8 mouse cellular contexts compared by ENCODE assay signal in the genomic region with DNA sequence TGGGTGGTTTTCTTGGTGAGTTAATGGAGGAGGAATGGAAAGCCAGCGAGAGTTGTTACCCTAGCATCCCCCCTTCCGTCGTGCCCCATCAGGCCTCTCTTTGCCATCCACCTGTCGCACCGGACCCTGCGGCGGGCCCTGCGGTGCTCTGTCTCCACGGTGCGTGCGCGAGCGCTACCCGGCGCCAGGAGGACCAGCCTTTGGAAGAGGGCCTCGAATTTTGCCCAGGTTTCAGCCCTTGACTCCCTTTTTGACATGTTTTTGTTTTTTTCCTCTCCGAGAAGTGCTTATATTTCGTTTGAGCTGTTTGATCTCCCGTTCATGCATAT. TPM values are rescaled to one million over a fixed set of nuclear protein-coding genes. Genes with fewer than 3 reads are reported as not detected.
DNase-seq lines count a peak whose midpoint lies in the region; ATAC-seq and TF ChIP-seq lines count a peak whose summit lies in the region.

No protein-coding gene starts in this region.

- H3K9ac ChIP-seq in kidney, postnatal 0 days (ENCODE audit: low read depth, low read length), result peak overlapping the region; percentile 62
- peak overlapping the region; percentile 69 for H3K9ac ChIP-seq in embryonic facial prominence, embryonic 11.5 days (replicated peaks; ENCODE audit: low read length)
- H3K9ac ChIP-seq in intestine, embryonic 15.5 days, result peak overlapping the region; percentile 56

- DNase-seq in kidney, postnatal 0 days (ENCODE audit: low spot score), result no peak
- no peak for DNase-seq in kidney, adult 8-10 months
- no peak for DNase-seq in embryonic facial prominence, embryonic 11.5 days (ENCODE audit: low spot score)
- DNase-seq in spleen, postnatal 10 days (ENCODE audit: low spot score in 2 of 2), result no peak
- no peak for DNase-seq in adrenal gland, postnatal 25 days
- no peak for DNase-seq in kidney, postnatal 10 days

- H3K4me3 ChIP-seq in kidney, postnatal 0 days (replicated peaks; ENCODE audit: low read depth, low read length), result peak overlapping the region; percentile 65
- H3K4me3 ChIP-seq in embryonic facial prominence, embryonic 11.5 days (ENCODE audit: low read depth, low read length), result peak overlapping the region; percentile 61
- peak overlapping the region; percentile 56 for H3K4me3 ChIP-seq in intestine, embryonic 15.5 days (replicated peaks)

- no peaks in the 10 kb centered on the region for H3K9me3 ChIP-seq in kidney, postnatal 0 days (replicated peaks; ENCODE audit: low read length)
- no peaks in the 10 kb centered on the region for H3K9me3 ChIP-seq in embryonic facial prominence, embryonic 11.5 days (replicated peaks; ENCODE audit: control insufficient read depth, low read length)
- H3K9me3 ChIP-seq in intestine, embryonic 15.5 days, result no peaks in the 10 kb centered on the region

- TF ChIP-seq CTCF in kidney, postnatal 0 days (IDR thresholded peaks at IDR 0.05; ENCODE audit: low read depth), result no peak

- peak; percentile 88 for ATAC-seq in kidney, postnatal 0 days (replicated peaks; ENCODE audit: low FRiP score, low read depth)
- peak; percentile 91 for ATAC-seq in embryonic facial prominence, embryonic 11.5 days (replicated peaks; ENCODE audit: insufficient number of reproducible peaks, low FRiP score, low TSS enrichment, low read depth)
- ATAC-seq in intestine, embryonic 15.5 days, result peak; percentile 94
- ATAC-seq in monocyte, adult 5-6 weeks (replicated peaks; ENCODE audit: insufficient number of reproducible peaks, low FRiP score, low TSS enrichment, poor library complexity, severe bottlenecking), result 0 out of 2 replicates have a peak, but pooled peaks have one; percentile 16

- no peaks in the 10 kb centered on the region; the same call in 1 of the 2 replicates for H3K4me1 ChIP-seq in kidney, postnatal 0 days (replicated peaks; ENCODE audit: insufficient read depth, low read length)
- H3K4me1 ChIP-seq in embryonic facial prominence, embryonic 11.5 days (ENCODE audit: control insufficient read depth, insufficient read depth, low read length), result no peaks in the 10 kb centered on the region
- H3K4me1 ChIP-seq in intestine, embryonic 15.5 days (replicated peaks), result peaks cover 2% of the 10 kb centered on the region; the same call in 1 of the 2 replicates

- peak overlapping the region; percentile 88 for H3K4me2 ChIP-seq in kidney, postnatal 0 days (ENCODE audit: low read length)
- peak overlapping the region; percentile 71 for H3K4me2 ChIP-seq in embryonic facial prominence, embryonic 11.5 days (ENCODE audit: low read depth, low read length)
- peak overlapping the region; percentile 78 for H3K4me2 ChIP-seq in intestine, embryonic 15.5 days (replicated peaks)

- H3K27ac ChIP-seq in kidney, postnatal 0 days, result 0 out of 2 replicates have a peak overlapping the region, but pooled peaks have one; percentile 47
- no peak overlapping the region for H3K27ac ChIP-seq in embryonic facial prominence, embryonic 11.5 days (replicated peaks; ENCODE audit: low read depth, low read length)
- H3K27ac ChIP-seq in intestine, embryonic 15.5 days, result peak overlapping the region; percentile 51; the same call in 1 of the 2 replicates

- under 1% methylated on average over 18 of the region's 19 CpGs for WGBS in kidney, postnatal 0 days
- WGBS in embryonic facial prominence, embryonic 11.5 days, result 0% methylated on average over 19 of the region's 19 CpGs
- under 1% methylated on average over 19 of the region's 19 CpGs for WGBS in intestine, embryonic 15.5 days

- no peaks in the 10 kb centered on the region for H3K27me3 ChIP-seq in kidney, postnatal 0 days (ENCODE audit: insufficient read depth, low read length)
- H3K27me3 ChIP-seq in embryonic facial prominence, embryonic 11.5 days (ENCODE audit: control insufficient read depth, insufficient read depth, low read length), result no peaks in the 10 kb centered on the region
- no peaks in the 10 kb centered on the region for H3K27me3 ChIP-seq in intestine, embryonic 15.5 days (replicated peaks)

- H3K36me3 ChIP-seq in kidney, postnatal 0 days (ENCODE audit: insufficient read depth, low read length), result no peaks in the 10 kb centered on the region
- no peaks in the 10 kb centered on the region for H3K36me3 ChIP-seq in embryonic facial prominence, embryonic 11.5 days (replicated peaks; ENCODE audit: control insufficient read depth, insufficient read depth, low read depth, low read length)
- no peaks in the 10 kb centered on the region for H3K36me3 ChIP-seq in intestine, embryonic 15.5 days

RNA-seq across cellular contexts. Expression of gene Thnsl1, which starts 0.3 kb away (rescaled TPM):
- polyA plus RNA-seq in kidney, postnatal 0 days (2015; fragmentation: Nextera tagmentation; extraction: Ambion mirVana), result 5.8 and 6.4 TPM in 2 replicates
- 11.3 and 11.5 TPM in 2 replicates for polyA plus RNA-seq in embryonic facial prominence, embryonic 11.5 days (2014; fragmentation: Nextera tagmentation; extraction: Ambion mirVana)
- polyA plus RNA-seq in intestine, embryonic 15.5 days (2015; fragmentation: Nextera tagmentation; extraction: Ambion mirVana), result 5.5 and 5.9 TPM in 2 replicates
- 2.4 to 3.8 TPM (median 2.7 TPM) in 3 replicates for total RNA-seq in monocyte, adult 5-6 weeks (2017)
- 6.9 and 10.9 TPM in 2 replicates for total RNA-seq in adrenal gland, postnatal 25 days (2021)

RNA-seq across cellular contexts. Expression of gene Enkur, which starts 0.6 kb away (rescaled TPM):
- 1.5 and 1.6 TPM in 2 replicates for polyA plus RNA-seq in kidney, postnatal 0 days (2015; fragmentation: Nextera tagmentation; extraction: Ambion mirVana)
- polyA plus RNA-seq in embryonic facial prominence, embryonic 11.5 days (2014; fragmentation: Nextera tagmentation; extraction: Ambion mirVana), result 0.63 TPM in 2 replicates
- 0.41 and 0.57 TPM in 2 replicates for polyA plus RNA-seq in intestine, embryonic 15.5 days (2015; fragmentation: Nextera tagmentation; extraction: Ambion mirVana)
- 1.8 to 5.6 TPM (median 3.9 TPM) in 3 replicates for total RNA-seq in monocyte, adult 5-6 weeks (2017)
- total RNA-seq in adrenal gland, postnatal 25 days (2021), result 1.2 TPM in 1 of 2 replicates, not detected in the other

Comparison
In these comparisons a context has a peak if more than half of its experiments do, and no peak if none do; other contexts are left out.
1. ATAC-seq: peak in every context shown above with its lines; median percentile 94 in intestine, embryonic 15.5 days; 91 in embryonic facial prominence, embryonic 11.5 days; 88 in kidney, postnatal 0 days; 16 in monocyte, adult 5-6 weeks.